Mouse (Mus musculus) heart, embryonic 12.5 days (tissue): Measurements from ENCODE around the gene Lrrc43. TPM values are rescaled to one million over a fixed set of nuclear protein-coding genes. Genes with fewer than 3 reads are reported as not detected.

Source experiments
- ATAC-seq: fragments of 200-750 bp; cut with Nextera tagmentation; 2 replicates; pipeline ENCODE4 v1.8.0; 2017; ENCODE audit warnings: moderate TSS enrichment, moderate library complexity; ENCODE audit not compliant: insufficient number of reproducible peaks, low FRiP score
- H3K27ac ChIP-seq: fragments of 300-500 bp; sonication (generic); 2 replicates; pipeline ENCODE4 v1.5.1; 2016; ENCODE audit warnings: mild to moderate bottlenecking, moderate library complexity; ENCODE audit not compliant: poor library complexity, severe bottlenecking
- H3K27me3 ChIP-seq: fragments of 300-500 bp; sonication (generic); replicated peaks from 2 replicates; pipeline ENCODE4 v1.6.1; 2016; ENCODE audit warnings: mild to moderate bottlenecking, moderate library complexity
- H3K36me3 ChIP-seq: fragments of 300-500 bp; sonication (generic); 2 replicates; pipeline ENCODE4 v1.6.1; 2016; ENCODE audit warnings: mild to moderate bottlenecking, moderate library complexity
- H3K4me1 ChIP-seq: fragments of 300-500 bp; sonication (generic); replicated peaks from 2 replicates; pipeline ENCODE4 v1.6.1; 2016; ENCODE audit warnings: mild to moderate bottlenecking
- H3K4me2 ChIP-seq: fragments of 300-500 bp; sonication (generic); 2 replicates; pipeline ENCODE4 v1.6.1; 2016; ENCODE audit warnings: mild to moderate bottlenecking, moderate library complexity
- H3K4me3 ChIP-seq: fragments of 300-500 bp; sonication (generic); 2 replicates; pipeline ENCODE4 v1.5.1; 2016; ENCODE audit warnings: mild to moderate bottlenecking
- H3K9ac ChIP-seq: fragments of 300-500 bp; sonication (generic); 2 replicates; pipeline ENCODE4 v1.6.1; 2016; ENCODE audit warnings: mild to moderate bottlenecking, moderate library complexity
- H3K9me3 ChIP-seq: fragments of 300-500 bp; sonication (generic); replicated peaks from 2 replicates; pipeline ENCODE4 v1.6.1; 2016; ENCODE audit warnings: mild to moderate bottlenecking, moderate library complexity
- WGBS: fragments of 180-500 bp; shearing (Covaris S2); methylation state at CpG from one replicate; pipeline ENCODE4 v1.1.7; 2016; 5-methylcytosine and 5-hydroxymethylcytosine counted together
- polyA plus RNA-seq: library from polyadenylated mRNA; unstranded; fragments of >200 nt; fragmentation: Nextera tagmentation; extraction: Ambion mirVana; gene quantifications from 2 replicates; pipeline ENCODE4 v1.2.1, GENCODE M21; 2016

Gene Lrrc43
- polyA plus RNA-seq, 1 experiment from 2014 or later = not detected

DNA sequence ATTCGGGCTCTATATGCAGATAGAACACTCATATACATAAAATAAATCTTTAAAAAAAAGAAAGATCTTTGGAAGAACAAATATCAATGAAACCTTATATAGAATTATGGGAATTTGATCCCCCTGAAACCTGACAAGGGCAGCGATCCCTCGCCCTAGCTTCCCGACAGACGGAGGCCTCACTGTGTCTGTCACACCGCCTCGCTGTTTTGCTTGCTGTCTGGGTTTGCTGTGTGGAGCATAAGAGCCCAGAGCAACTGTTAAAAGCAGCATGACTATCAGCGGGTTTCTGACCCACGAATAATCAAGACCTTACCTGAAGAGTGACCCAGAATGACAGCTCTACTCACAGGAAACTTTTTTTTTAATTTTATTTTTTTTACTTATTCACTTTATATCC is 31.6 kb downstream of the Lrrc43 start:
- Histone ChIP-seq H3K9ac (no peak overlapping the region), H3K27me3 (no peaks in the 10 kb centered on the region), H3K4me2 (no peak overlapping the region), H3K4me3 (no peak overlapping the region), H3K36me3 (peaks cover 39% of the 10 kb centered on the region), H3K27ac (no peak overlapping the region), H3K4me1 (peaks cover 14% of the 10 kb centered on the region), H3K9me3 (no peaks in the 10 kb centered on the region)
- no peak for ATAC-seq
- 86% methylated on average over 9 of the region's 9 CpGs for WGBS

- H3K36me3 ChIP-seq = peaks cover 29% of the 10 kb centered on the region
- no peak overlapping the region for H3K27ac ChIP-seq
- 92% methylated on average over 1 of the region's 1 CpGs for WGBS
- no peaks in the 10 kb centered on the region for H3K9me3 ChIP-seq
- no peak overlapping the region for H3K4me2 ChIP-seq
- no peak for ATAC-seq
- H3K27me3 ChIP-seq = no peaks in the 10 kb centered on the region
- H3K9ac ChIP-seq = no peak overlapping the region
- H3K4me3 ChIP-seq = no peak overlapping the region
- H3K4me1 ChIP-seq = peaks cover 14% of the 10 kb centered on the region
Observed at GRCm38 (mm10) chr5:123521621-123522020, 32.5 kb downstream of the Lrrc43 start.

GRCm38 (mm10) chr5:123522166-123522565 is 33.1 kb downstream of the Lrrc43 start:
- Histone ChIP-seq H3K9me3 (no peaks in the 10 kb centered on the region), H3K4me3 (no peak overlapping the region), H3K4me2 (no peak overlapping the region), H3K9ac (no peak overlapping the region), H3K36me3 (peaks cover 24% of the 10 kb centered on the region), H3K27me3 (no peaks in the 10 kb centered on the region), H3K27ac (no peak overlapping the region), H3K4me1 (peaks cover 14% of the 10 kb centered on the region)
- 71% methylated on average over 1 of the region's 1 CpGs for WGBS
- ATAC-seq = no peak

- Histone ChIP-seq H3K9me3 (no peaks in the 10 kb centered on the region), H3K27ac (peak within 1 kb of the TSS; percentile 41), H3K4me2 (peak within 1 kb of the TSS; percentile 99), H3K9ac (peak within 1 kb of the TSS; percentile 88), H3K27me3 (no peaks in the 10 kb centered on the region), H3K4me1 (peaks cover 14% of the 10 kb centered on the region), H3K4me3 (peak within 1 kb of the TSS; percentile 99), H3K36me3 (peaks cover 20% of the 10 kb centered on the region)
- peak; percentile 99 for ATAC-seq
- under 1% methylated on average over 81 of the region's 82 CpGs for WGBS
Observed at GRCm38 (mm10) chr5:123523692-123524392, 34.7 kb downstream of the Lrrc43 start, which contains the start of gene Diablo. Diablo (minus strand) TSS chr5:123524176.

DNA sequence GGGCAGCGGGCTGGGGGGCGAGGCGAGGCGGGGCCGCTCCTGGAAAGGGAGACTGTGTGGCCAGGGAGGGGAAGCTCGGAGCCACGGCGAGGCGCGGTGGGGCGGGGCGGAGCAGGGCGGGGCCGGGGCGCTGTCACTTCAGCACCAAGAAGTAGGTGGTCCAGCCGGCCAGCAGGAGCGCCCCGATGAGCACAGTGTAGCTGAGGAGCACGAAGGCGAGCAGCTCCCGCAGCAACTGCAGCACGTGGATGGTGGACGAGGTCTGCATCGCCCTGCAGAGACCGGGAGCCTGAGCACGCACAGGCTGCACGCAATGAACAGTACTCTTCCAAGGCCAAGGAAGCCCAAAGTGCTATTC is 35.3 kb downstream of the Lrrc43 start:
- Histone ChIP-seq H3K36me3 (peaks cover 20% of the 10 kb centered on the region), H3K27ac (no peak overlapping the region), H3K9ac (no peak overlapping the region), H3K4me1 (peaks cover 14% of the 10 kb centered on the region), H3K9me3 (no peaks in the 10 kb centered on the region), H3K4me2 (peak overlapping the region; percentile 99), H3K4me3 (peak overlapping the region; percentile 99), H3K27me3 (no peaks in the 10 kb centered on the region)
- under 1% methylated on average over 18 of the region's 27 CpGs for WGBS
- peak; percentile 96 for ATAC-seq

DNA sequence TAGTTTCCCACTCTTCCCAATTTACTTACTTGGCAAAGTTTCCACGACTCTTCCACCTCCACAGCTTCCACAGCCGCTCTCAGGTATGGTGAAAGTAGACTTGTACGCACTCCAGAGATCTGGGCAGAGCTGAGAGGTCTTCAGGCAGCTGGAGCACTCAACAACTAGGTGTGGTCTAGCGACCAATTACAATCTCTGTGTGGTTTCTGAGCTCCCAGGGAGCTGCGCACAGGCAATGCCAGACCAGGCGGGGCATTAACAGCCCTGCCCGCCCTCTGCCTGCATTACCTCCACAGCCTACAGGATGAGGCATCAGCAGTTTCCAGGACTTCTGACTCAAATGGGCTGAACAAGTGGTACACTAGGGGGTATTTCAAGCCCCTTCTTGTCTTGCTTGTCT is 36.2 kb downstream of the Lrrc43 start, which contains the start of gene Gm49027:
Gm49027 (minus strand) TSS at position 208 of the 400 bp plus-strand sequence.
- no peak for ATAC-seq
- H3K36me3 ChIP-seq = peaks cover 29% of the 10 kb centered on the region
- H3K9ac ChIP-seq = no peak within 1 kb of the TSS
- H3K4me3 ChIP-seq = peak within 1 kb of the TSS; percentile 99
- H3K4me1 ChIP-seq = peaks cover 14% of the 10 kb centered on the region
- H3K9me3 ChIP-seq = no peaks in the 10 kb centered on the region
- peak within 1 kb of the TSS; percentile 99 for H3K4me2 ChIP-seq
- no peaks in the 10 kb centered on the region for H3K27me3 ChIP-seq
- H3K27ac ChIP-seq = no peak within 1 kb of the TSS
- WGBS = 80% methylated on average over 7 of the region's 7 CpGs

GRCm38 (mm10) chr5:123525916-123526495 is 36.9 kb downstream of the Lrrc43 start:
- Histone ChIP-seq H3K27me3 (no peaks in the 10 kb centered on the region), H3K36me3 (peaks cover 36% of the 10 kb centered on the region), H3K9ac (no peak overlapping the region), H3K9me3 (no peaks in the 10 kb centered on the region), H3K27ac (no peak overlapping the region), H3K4me2 (no peak overlapping the region), H3K4me3 (no peak overlapping the region), H3K4me1 (peaks cover 14% of the 10 kb centered on the region)
- ATAC-seq = no peak
- 86% methylated on average over 9 of the region's 9 CpGs for WGBS

- Histone ChIP-seq H3K4me1 (peaks cover 5% of the 10 kb centered on the region), H3K9me3 (no peaks in the 10 kb centered on the region), H3K4me3 (no peak overlapping the region), H3K36me3 (peaks cover 63% of the 10 kb centered on the region), H3K27ac (no peak overlapping the region), H3K9ac (no peak overlapping the region), H3K4me2 (no peak overlapping the region), H3K27me3 (no peaks in the 10 kb centered on the region)
- WGBS = 66% methylated on average over 7 of the region's 7 CpGs
- no peak for ATAC-seq
Observed at GRCm38 (mm10) chr5:123528641-123529040, 39.5 kb downstream of the Lrrc43 start.

- H3K4me2 ChIP-seq = no peak overlapping the region
- no peaks in the 10 kb centered on the region for H3K4me1 ChIP-seq
- H3K27me3 ChIP-seq = no peaks in the 10 kb centered on the region
- 84% methylated on average over 8 of the region's 8 CpGs for WGBS
- peaks cover 75% of the 10 kb centered on the region for H3K36me3 ChIP-seq
- no peak overlapping the region for H3K9ac ChIP-seq
- no peak overlapping the region for H3K27ac ChIP-seq
- H3K4me3 ChIP-seq = no peak overlapping the region
- H3K9me3 ChIP-seq = no peaks in the 10 kb centered on the region
- no peak for ATAC-seq
Observed at GRCm38 (mm10) chr5:123530056-123530455, 41.0 kb downstream of the Lrrc43 start.

GRCm38 (mm10) chr5:123533801-123534200 is 44.7 kb downstream of the Lrrc43 start:
- H3K27me3 ChIP-seq = no peaks in the 10 kb centered on the region
- no peak overlapping the region for H3K4me2 ChIP-seq
- H3K27ac ChIP-seq = no peak overlapping the region
- no peak overlapping the region for H3K9ac ChIP-seq
- no peaks in the 10 kb centered on the region for H3K9me3 ChIP-seq
- 89% methylated on average over 10 of the region's 10 CpGs for WGBS
- peaks cover 84% of the 10 kb centered on the region for H3K36me3 ChIP-seq
- no peaks in the 10 kb centered on the region for H3K4me1 ChIP-seq
- ATAC-seq = no peak
- no peak overlapping the region for H3K4me3 ChIP-seq

DNA sequence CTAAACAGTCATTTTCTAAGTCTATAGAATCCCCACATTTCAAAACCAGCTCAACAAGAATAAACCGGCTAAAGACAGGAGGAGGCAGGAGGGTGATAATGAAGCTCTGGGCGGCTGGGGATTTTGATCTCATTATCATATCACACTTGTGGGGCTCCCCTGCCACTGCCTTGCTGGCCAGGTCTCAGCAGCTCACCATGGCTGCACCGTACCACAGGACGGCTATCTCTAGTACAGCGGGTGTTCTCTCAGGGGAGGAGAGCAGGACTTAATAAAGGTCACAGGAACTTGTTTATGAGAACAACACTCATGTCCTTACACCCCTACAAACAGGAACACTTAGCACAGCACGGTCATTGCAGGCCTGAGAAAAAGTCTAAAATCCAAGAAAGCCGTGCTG is 66.6 kb downstream of the Lrrc43 start:
- no peak overlapping the region for H3K4me3 ChIP-seq
- H3K27me3 ChIP-seq = no peaks in the 10 kb centered on the region
- no peaks in the 10 kb centered on the region; the same call in 1 of the 2 replicates for H3K4me1 ChIP-seq
- no peaks in the 10 kb centered on the region for H3K9me3 ChIP-seq
- no peak overlapping the region for H3K9ac ChIP-seq
- no peak overlapping the region for H3K4me2 ChIP-seq
- H3K36me3 ChIP-seq = peaks cover 56% of the 10 kb centered on the region
- no peak overlapping the region for H3K27ac ChIP-seq
- ATAC-seq = no peak
- 78% methylated on average over 7 of the region's 7 CpGs for WGBS
